Mouse (Mus musculus) liver, postnatal 0 days (tissue): ENCODE data around the gene Rbm10.

Source experiments
- CTCF ChIP-seq: sonication (generic); IDR thresholded peaks from 2 replicates; pipeline ENCODE4 v1.5.1; 2016; ENCODE audit warnings: antibody characterized with exemption, low read depth
- EP300 ChIP-seq: IDR thresholded peaks from 2 replicates; pipeline ENCODE4 v1.6.1; 2016; ENCODE audit warnings: antibody characterized with exemption, low read depth, mild to moderate bottlenecking

DNA sequence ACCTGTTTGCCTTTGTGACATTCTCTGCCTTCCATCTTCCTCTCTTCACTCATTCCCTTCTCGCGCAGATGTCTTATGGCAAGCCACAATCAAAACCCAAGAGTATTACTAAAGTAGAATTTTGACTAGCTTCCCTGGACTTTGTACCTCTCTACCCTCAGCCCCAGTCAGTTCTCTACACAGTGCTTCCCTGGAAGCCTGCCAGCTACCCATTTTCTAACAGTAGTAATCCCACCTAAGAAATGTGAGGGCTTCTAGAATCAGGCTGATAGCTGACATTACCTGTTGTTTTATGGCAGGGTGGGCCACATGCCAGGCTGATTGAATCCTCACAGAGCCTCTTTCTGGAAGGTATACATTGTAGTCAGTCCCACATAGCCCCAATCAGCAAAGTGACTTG, 20.8 kb downstream of the Rbm10 start:
- TF ChIP-seq EP300 = no peak
- no peak for TF ChIP-seq CTCF
